Mouse (Mus musculus): ENCODE measurements around the gene Tsga10. TPM values are rescaled to one million over a fixed set of nuclear protein-coding genes. Genes with fewer than 3 reads are reported as not detected.

Tsga10 gene
- polyA plus RNA-seq, 1 experiment from 2014 or later = 4.9 TPM

DNA sequence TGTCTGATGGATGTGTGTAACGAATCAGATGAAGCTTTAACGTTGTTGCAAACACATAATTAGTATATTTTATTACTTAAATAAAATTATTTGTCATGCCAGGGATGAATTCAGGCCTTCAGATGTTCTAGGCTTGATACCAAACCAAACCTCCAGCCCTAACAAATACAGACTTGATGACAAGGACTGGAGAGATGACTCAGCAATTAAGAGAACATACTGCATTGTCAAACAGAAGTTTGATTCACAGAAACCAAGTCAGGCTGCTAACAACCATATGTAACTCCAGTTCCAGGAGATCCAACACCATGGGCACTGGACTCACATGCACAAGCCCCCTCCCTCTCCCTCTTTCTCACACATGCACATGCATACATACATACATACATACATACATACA lies 65.9 kb downstream of the Tsga10 start:
- Histone ChIP-seq H3K27ac (ENCODE audit: low read length) (no peak overlapping the region), H3K9me3 (replicated peaks; ENCODE audit: control insufficient read depth, low read length) (no peaks in the 10 kb centered on the region), H3K36me3 (ENCODE audit: control insufficient read depth, insufficient read depth) (no peaks in the 10 kb centered on the region), H3K9ac (ENCODE audit: low read length) (no peak overlapping the region), H3K27me3 (ENCODE audit: control insufficient read depth, insufficient read depth, low read length) (no peaks in the 10 kb centered on the region), H3K4me3 (ENCODE audit: low read length) (no peak overlapping the region), H3K4me1 (ENCODE audit: control insufficient read depth, insufficient read depth, low read length) (0 out of 2 replicates have a peak, but pooled peaks cover 4% of the 10 kb centered on the region), H3K4me2 (ENCODE audit: low read depth, low read length) (no peak overlapping the region)
- 83% methylated on average over 2 of the region's 2 CpGs for WGBS
- no peak for ATAC-seq (replicated peaks; ENCODE audit: extremely low read depth, insufficient read depth, low FRiP score)

DNA sequence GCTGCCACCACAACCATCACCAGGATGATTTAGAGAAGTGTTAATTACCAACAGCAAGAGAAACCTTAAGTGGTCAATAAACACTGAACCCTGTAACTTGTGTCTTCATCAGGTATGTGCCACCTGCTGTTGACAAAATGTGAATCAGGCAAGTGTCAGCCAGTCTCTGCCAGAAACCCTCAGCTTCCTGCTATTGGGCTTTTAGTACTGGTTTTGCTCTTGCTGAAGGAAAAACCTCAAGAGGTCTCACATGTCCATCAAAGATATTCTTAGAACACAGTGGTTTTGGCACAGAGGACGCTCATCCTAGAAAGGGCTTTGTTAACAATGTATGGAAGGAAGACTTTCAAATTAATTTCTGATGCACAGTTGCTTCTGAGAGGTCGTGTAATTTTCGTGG lies 66.7 kb downstream of the Tsga10 start:
- no peak overlapping the region for H3K4me2 ChIP-seq (ENCODE audit: low read depth, low read length)
- H3K27me3 ChIP-seq (ENCODE audit: control insufficient read depth, insufficient read depth, low read length) = no peaks in the 10 kb centered on the region
- H3K4me3 ChIP-seq (ENCODE audit: low read length) = no peak overlapping the region
- no peak overlapping the region for H3K27ac ChIP-seq (ENCODE audit: low read length)
- H3K36me3 ChIP-seq (ENCODE audit: control insufficient read depth, insufficient read depth) = no peaks in the 10 kb centered on the region
- no peak for ATAC-seq (replicated peaks; ENCODE audit: extremely low read depth, insufficient read depth, low FRiP score)
- H3K9ac ChIP-seq (ENCODE audit: low read length) = no peak overlapping the region
- 0 out of 2 replicates have a peak, but pooled peaks cover 4% of the 10 kb centered on the region for H3K4me1 ChIP-seq (ENCODE audit: control insufficient read depth, insufficient read depth, low read length)
- 50% methylated on average over 3 of the region's 3 CpGs for WGBS
- H3K9me3 ChIP-seq (replicated peaks; ENCODE audit: control insufficient read depth, low read length) = no peaks in the 10 kb centered on the region

DNA sequence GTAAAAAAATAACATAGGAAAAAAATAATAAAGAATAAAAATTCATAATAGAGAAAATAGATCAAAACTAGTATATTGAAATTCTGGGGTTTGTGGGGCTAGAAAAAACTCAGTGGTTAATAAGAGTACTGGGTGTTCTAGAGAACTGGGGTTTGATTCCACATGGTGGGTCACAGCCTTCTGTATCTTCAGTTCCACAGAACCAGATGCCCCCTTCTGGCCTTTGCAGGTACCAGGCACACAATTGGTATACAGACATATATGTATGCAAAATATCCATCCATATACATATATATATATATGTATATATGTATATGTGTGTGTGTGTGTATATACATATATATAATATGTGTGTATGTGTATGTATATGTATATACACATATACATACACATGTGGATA lies 106.8 kb downstream of the Tsga10 start:
- Histone ChIP-seq H3K4me2 (ENCODE audit: low read depth, low read length) (no peak overlapping the region), H3K9ac (ENCODE audit: low read length) (no peak overlapping the region), H3K27me3 (ENCODE audit: control insufficient read depth, insufficient read depth, low read length) (no peaks in the 10 kb centered on the region), H3K4me3 (ENCODE audit: low read length) (no peak overlapping the region), H3K9me3 (replicated peaks; ENCODE audit: control insufficient read depth, low read length) (no peaks in the 10 kb centered on the region), H3K36me3 (ENCODE audit: control insufficient read depth, insufficient read depth) (no peaks in the 10 kb centered on the region), H3K27ac (ENCODE audit: low read length) (no peak overlapping the region), H3K4me1 (ENCODE audit: control insufficient read depth, insufficient read depth, low read length) (no peaks in the 10 kb centered on the region)
- ATAC-seq (replicated peaks; ENCODE audit: extremely low read depth, insufficient read depth, low FRiP score) = no peak

DNA sequence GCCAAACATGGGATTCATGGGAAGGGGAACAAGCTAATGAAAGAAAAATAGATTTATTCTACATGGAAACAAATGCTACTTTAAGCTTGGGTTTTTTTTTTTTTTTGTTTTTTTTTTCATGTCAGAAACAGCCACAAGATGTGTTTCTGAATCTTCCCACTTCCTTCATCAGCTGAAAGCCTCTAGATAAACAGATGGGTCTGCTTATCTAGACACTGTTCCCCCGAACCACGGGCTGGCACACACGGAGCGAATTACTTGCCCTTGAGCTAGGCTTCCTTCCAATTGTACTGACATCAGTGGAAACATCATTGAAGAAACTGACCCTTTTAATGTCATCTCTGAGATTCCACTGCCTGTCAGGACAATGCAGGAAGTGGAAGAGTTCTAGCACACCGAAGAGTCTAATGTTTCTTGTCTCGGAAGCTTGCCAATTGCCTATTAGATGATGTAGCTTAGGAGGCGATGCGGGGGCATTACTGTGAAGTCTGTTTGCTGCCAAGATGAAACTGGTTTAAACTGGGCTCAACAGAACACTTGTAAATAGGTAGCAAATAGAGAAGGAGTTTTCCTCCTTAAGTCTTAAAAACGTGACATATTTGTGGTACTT lies 121.5 kb downstream of the Tsga10 start:
- H3K27ac ChIP-seq (ENCODE audit: low read length) = no peak overlapping the region
- H3K4me1 ChIP-seq (ENCODE audit: control insufficient read depth, insufficient read depth, low read length) = no peaks in the 10 kb centered on the region
- WGBS = 62% methylated on average over 9 of the region's 9 CpGs
- H3K4me2 ChIP-seq (ENCODE audit: low read depth, low read length) = no peak overlapping the region
- H3K36me3 ChIP-seq (ENCODE audit: control insufficient read depth, insufficient read depth) = no peaks in the 10 kb centered on the region
- H3K4me3 ChIP-seq (ENCODE audit: low read length) = no peak overlapping the region
- H3K9ac ChIP-seq (ENCODE audit: low read length) = no peak overlapping the region
- H3K27me3 ChIP-seq (ENCODE audit: control insufficient read depth, insufficient read depth, low read length) = no peaks in the 10 kb centered on the region
- no peaks in the 10 kb centered on the region for H3K9me3 ChIP-seq (replicated peaks; ENCODE audit: control insufficient read depth, low read length)
- ATAC-seq (replicated peaks; ENCODE audit: extremely low read depth, insufficient read depth, low FRiP score) = no peak

DNA sequence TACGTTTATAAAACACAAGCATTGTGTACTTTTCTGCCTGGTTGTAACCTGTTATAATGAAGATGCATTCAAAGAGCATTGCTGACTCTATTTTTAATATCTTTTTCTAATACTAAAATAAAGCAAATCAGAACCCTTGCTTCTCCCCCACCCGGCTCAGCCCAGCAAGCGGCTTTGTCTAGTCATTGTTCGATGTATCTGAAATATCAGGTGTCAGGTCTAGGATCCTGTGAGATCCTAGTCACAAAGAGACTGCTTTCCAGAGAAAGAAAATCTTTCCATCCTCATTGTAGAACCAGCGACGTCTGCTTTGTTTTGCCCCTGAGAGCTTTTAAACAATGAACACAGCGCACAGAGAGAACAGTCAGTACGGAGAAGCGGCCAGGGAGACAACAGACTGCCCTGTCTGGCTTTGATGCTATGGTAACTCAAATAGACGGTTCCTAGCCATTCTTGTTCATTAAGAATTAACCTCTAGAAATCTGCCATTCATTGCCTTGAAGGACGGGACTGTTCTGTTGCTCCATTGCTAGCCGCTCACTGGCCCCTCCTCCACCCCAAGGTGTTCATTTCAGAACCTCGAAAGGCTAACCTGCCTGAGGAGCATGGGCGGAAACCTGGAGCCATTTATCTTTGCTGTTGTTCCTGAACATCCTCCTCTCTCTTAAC lies 123.5 kb downstream of the Tsga10 start:
- Histone ChIP-seq H3K27me3 (ENCODE audit: control insufficient read depth, insufficient read depth, low read length) (no peaks in the 10 kb centered on the region), H3K4me1 (ENCODE audit: control insufficient read depth, insufficient read depth, low read length) (no peaks in the 10 kb centered on the region), H3K9me3 (replicated peaks; ENCODE audit: control insufficient read depth, low read length) (no peaks in the 10 kb centered on the region), H3K27ac (ENCODE audit: low read length) (no peak overlapping the region), H3K36me3 (ENCODE audit: control insufficient read depth, insufficient read depth) (no peaks in the 10 kb centered on the region), H3K9ac (ENCODE audit: low read length) (no peak overlapping the region), H3K4me2 (ENCODE audit: low read depth, low read length) (no peak overlapping the region), H3K4me3 (ENCODE audit: low read length) (no peak overlapping the region)
- no peak for ATAC-seq (replicated peaks; ENCODE audit: extremely low read depth, insufficient read depth, low FRiP score)
- WGBS = 71% methylated on average over 14 of the region's 14 CpGs

DNA sequence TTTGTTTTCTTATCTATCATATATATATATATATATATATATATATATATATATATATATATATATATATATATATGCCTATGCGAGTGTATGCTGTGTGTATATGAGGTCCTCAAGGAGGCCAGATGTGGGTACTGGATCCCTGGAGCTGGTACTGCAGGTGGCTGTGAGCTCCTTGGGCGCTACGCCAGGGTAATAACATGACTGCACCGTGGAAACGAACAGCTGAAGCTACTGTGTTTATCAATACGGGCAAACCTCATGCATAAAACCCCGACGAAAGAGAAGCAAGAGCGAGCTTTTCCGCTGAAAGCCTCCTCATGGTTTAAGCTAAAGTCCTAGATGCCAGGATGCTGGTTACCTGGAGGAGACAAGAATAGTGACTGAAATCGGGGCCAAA lies 124.1 kb downstream of the Tsga10 start:
- Histone ChIP-seq H3K4me2 (ENCODE audit: low read depth, low read length) (no peak overlapping the region), H3K36me3 (ENCODE audit: control insufficient read depth, insufficient read depth) (no peaks in the 10 kb centered on the region), H3K9me3 (replicated peaks; ENCODE audit: control insufficient read depth, low read length) (no peaks in the 10 kb centered on the region), H3K9ac (ENCODE audit: low read length) (no peak overlapping the region), H3K27me3 (ENCODE audit: control insufficient read depth, insufficient read depth, low read length) (no peaks in the 10 kb centered on the region), H3K27ac (ENCODE audit: low read length) (no peak overlapping the region), H3K4me3 (ENCODE audit: low read length) (no peak overlapping the region), H3K4me1 (ENCODE audit: control insufficient read depth, insufficient read depth, low read length) (no peaks in the 10 kb centered on the region)
- ATAC-seq (replicated peaks; ENCODE audit: extremely low read depth, insufficient read depth, low FRiP score) = no peak
- 85% methylated on average over 11 of the region's 11 CpGs for WGBS

DNA sequence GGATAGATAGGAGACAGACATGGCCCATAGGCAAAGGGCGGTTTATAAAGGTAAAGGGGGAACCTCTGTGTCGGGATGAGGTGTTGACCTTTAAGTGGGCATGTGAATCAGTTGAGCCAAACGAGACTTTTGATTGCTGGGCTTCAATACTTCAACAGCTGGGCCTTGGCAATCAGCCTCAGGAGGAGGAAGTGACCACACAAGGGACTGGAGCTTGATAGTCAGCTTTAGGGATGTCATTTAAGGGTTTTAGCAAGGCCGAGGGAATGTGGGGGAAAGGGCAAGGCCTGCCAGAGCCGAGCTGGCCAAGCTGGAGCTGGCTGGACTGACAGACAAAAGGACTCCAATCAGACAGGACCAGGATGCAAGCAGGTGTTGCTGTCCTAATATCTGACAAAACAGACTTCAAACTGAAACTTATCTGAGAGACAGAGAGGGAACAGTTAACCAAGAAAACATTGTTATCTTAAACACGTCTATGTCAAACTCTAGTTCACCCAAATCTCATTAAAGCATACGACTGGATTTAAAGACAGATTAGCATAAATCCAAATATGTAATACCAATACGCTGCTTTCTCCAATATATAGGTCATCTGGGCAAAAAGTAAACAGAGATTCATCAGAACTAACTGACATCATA lies 125.9 kb downstream of the Tsga10 start:
- Histone ChIP-seq H3K4me2 (ENCODE audit: low read depth, low read length) (no peak overlapping the region), H3K4me3 (ENCODE audit: low read length) (no peak overlapping the region), H3K27ac (ENCODE audit: low read length) (no peak overlapping the region), H3K4me1 (ENCODE audit: control insufficient read depth, insufficient read depth, low read length) (no peaks in the 10 kb centered on the region), H3K9me3 (replicated peaks; ENCODE audit: control insufficient read depth, low read length) (no peaks in the 10 kb centered on the region), H3K36me3 (ENCODE audit: control insufficient read depth, insufficient read depth) (no peaks in the 10 kb centered on the region), H3K9ac (ENCODE audit: low read length) (no peak overlapping the region), H3K27me3 (ENCODE audit: control insufficient read depth, insufficient read depth, low read length) (no peaks in the 10 kb centered on the region)
- WGBS = 52% methylated on average over 8 of the region's 8 CpGs
- no peak for ATAC-seq (replicated peaks; ENCODE audit: extremely low read depth, insufficient read depth, low FRiP score)

DNA sequence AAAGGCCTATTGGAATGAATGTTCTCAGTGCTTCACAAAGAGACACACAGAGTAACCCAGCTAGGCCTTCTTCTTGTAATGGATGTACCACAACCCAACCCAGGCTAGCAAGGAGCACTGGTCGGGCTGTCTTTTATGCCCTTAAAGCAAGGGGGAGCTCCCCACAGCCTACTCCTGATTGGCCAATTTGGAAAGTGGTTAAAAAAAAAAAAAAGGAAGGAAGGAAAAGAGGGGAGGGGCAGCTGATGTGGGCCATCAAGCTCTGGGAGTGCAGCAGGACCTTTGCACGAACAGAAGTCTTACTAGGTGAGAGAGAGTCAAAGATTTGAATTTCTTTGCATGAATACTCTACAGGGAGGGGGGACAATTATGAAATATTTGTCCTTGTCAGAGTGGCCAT lies 127.3 kb downstream of the Tsga10 start:
- WGBS = 56% methylated on average over 2 of the region's 2 CpGs
- Histone ChIP-seq H3K27me3 (ENCODE audit: control insufficient read depth, insufficient read depth, low read length) (no peaks in the 10 kb centered on the region), H3K4me3 (ENCODE audit: low read length) (no peak overlapping the region), H3K27ac (ENCODE audit: low read length) (no peak overlapping the region), H3K4me1 (ENCODE audit: control insufficient read depth, insufficient read depth, low read length) (no peaks in the 10 kb centered on the region), H3K9ac (ENCODE audit: low read length) (no peak overlapping the region), H3K9me3 (replicated peaks; ENCODE audit: control insufficient read depth, low read length) (no peaks in the 10 kb centered on the region), H3K4me2 (ENCODE audit: low read depth, low read length) (no peak overlapping the region), H3K36me3 (ENCODE audit: control insufficient read depth, insufficient read depth) (no peaks in the 10 kb centered on the region)
- ATAC-seq (replicated peaks; ENCODE audit: extremely low read depth, insufficient read depth, low FRiP score) = no peak

DNA sequence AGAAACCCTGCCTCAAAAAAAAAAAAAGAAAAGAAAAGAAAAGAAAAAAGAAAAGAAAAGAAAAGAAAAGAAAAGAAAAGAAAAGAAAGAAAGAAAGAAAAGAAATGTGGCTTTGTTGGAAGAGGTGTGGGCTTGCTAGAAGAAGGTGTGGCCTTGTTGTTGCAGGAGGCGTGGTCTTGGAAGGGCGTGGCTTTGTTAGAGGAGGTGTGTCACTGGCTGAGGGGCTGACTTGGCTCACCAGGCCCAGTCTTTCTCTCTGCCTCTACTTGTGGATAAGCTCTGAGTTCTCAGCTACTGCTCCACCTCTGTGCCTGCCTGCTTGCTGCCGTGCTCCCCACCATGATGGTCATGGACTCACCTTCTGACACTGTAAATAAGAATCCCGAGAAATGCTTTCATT lies 129.2 kb downstream of the Tsga10 start:
- no peak overlapping the region for H3K4me3 ChIP-seq (ENCODE audit: low read length)
- no peak overlapping the region for H3K27ac ChIP-seq (ENCODE audit: low read length)
- H3K9me3 ChIP-seq (replicated peaks; ENCODE audit: control insufficient read depth, low read length) = no peaks in the 10 kb centered on the region
- no peak overlapping the region for H3K4me2 ChIP-seq (ENCODE audit: low read depth, low read length)
- no peak overlapping the region for H3K9ac ChIP-seq (ENCODE audit: low read length)
- WGBS = 67% methylated on average over 4 of the region's 4 CpGs
- no peaks in the 10 kb centered on the region for H3K27me3 ChIP-seq (ENCODE audit: control insufficient read depth, insufficient read depth, low read length)
- H3K36me3 ChIP-seq (ENCODE audit: control insufficient read depth, insufficient read depth) = no peaks in the 10 kb centered on the region
- ATAC-seq (replicated peaks; ENCODE audit: extremely low read depth, insufficient read depth, low FRiP score) = no peak
- H3K4me1 ChIP-seq (ENCODE audit: control insufficient read depth, insufficient read depth, low read length) = no peaks in the 10 kb centered on the region
